Mouse (Mus musculus): ENCODE data around the gene Dlg2.

DNA sequence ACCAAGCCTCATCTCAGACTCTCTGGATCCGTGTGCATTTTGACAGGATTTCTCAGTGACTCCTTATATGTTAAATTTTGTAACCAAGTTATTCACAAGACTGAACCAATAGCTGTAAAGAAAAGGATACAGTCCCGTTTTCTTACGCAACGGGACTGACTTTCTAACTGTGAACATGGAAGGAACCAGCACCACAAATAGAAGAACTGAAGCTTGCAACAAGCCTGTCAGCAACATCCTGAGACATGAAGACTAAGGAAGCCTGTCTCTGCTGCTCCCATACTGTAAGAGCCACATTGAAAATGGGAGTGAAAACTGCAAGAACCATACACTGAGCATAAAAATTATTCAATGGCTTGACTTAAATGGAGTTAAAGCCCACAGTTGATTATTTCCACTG lies 1981.8 kb downstream of the Dlg2 start:
- TF ChIP-seq CTCF (IDR thresholded peaks at IDR 0.05; ENCODE audit: borderline replicate concordance, control insufficient read depth, extremely low read depth, insufficient read depth, low read length, poor library complexity) (no peak), POLR2A (IDR thresholded peaks at IDR 0.05; ENCODE audit: control insufficient read depth, extremely low read depth, insufficient read depth, low read length, poor library complexity) (no peak)
